Mouse (Mus musculus): ENCODE measurements at regions not wholly inside any gene's neighbourhood (a gene's known extent, or its start where the extent isn't known, plus 50 kb on each side); places are given as distances from the start of the nearest gene placed in this dataset.

DNA sequence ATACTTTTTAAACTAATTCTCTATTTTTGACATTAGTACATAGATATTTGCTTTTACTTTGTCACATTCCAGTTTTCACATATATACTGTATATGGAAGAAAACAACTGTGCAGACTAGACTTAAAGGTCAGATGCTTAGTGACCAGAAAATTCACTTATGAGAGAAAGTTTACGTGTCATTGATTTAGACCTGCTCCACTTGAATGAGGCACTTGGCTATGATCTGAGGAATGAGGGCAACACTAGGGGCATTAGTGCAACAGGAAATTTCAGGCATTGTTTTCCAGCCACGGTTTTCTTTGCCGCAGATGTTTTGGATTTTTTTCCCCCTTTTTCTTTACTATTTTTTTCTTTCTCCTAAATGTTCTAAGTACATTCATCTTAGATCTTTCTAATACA lies 1244.1 kb upstream of the Prmt6 start:
- DNase-seq (ENCODE audit: low spot score in 2 of 2) = no peak
- intact Hi-C loops (cut with DNase I) = no loop called here

- peak in 1 of 2 experiments; percentile 1 for DNase-seq (ENCODE audit: low spot score in 2 of 2)
- intact Hi-C loops (cut with DNase I) = no loop called here
Measured at GRCm38 (mm10) chr3:111489606-111490005, 1238.8 kb upstream of the Prmt6 start.

GRCm38 (mm10) chr3:111488438-111488837 lies 1237.6 kb upstream of the Prmt6 start:
- intact Hi-C loops (cut with DNase I) = no loop called here
- no peak for DNase-seq (ENCODE audit: low spot score in 2 of 2)
